Mouse (Mus musculus) lung, postnatal 25 days (tissue): Measurements from ENCODE around the gene Tiam1.
"Not testable (repeated sequence)": the region's sequence is repeated elsewhere in the genome, so short reads cannot be mapped to it uniquely, and the experiment has no call there.

Source experiments
- DNase-seq: peaks from one replicate; pipeline ENCODE4 v3.0.0; 2022; ENCODE audit warnings: low spot score

Gene Tiam1

GRCm38 (mm10) chr16:90104714-90105459 is 38.7 kb downstream of the Tiam1 start:
- peak; percentile 33 for DNase-seq

GRCm38 (mm10) chr16:90103726-90104125 is 39.8 kb downstream of the Tiam1 start:
- DNase-seq = no peak

- no peak for DNase-seq
Observed at GRCm38 (mm10) chr16:90102596-90102995, 41.0 kb downstream of the Tiam1 start.

- peak; percentile 27 for DNase-seq
Observed at GRCm38 (mm10) chr16:90098191-90098605, 45.4 kb downstream of the Tiam1 start.

- DNase-seq = no peak
Observed at GRCm38 (mm10) chr16:90097769-90098168, 45.8 kb downstream of the Tiam1 start.

- no peak for DNase-seq
Observed at GRCm38 (mm10) chr16:90096011-90096410, 47.6 kb downstream of the Tiam1 start.

GRCm38 (mm10) chr16:90093015-90093414 is 50.6 kb downstream of the Tiam1 start:
- no peak for DNase-seq

GRCm38 (mm10) chr16:90091906-90092305 is 51.7 kb downstream of the Tiam1 start:
- DNase-seq = no peak

GRCm38 (mm10) chr16:90091112-90091720 is 52.4 kb downstream of the Tiam1 start:
- no peak for DNase-seq

GRCm38 (mm10) chr16:90090368-90090767 is 53.2 kb downstream of the Tiam1 start:
- no peak for DNase-seq

- DNase-seq = no peak
Observed at GRCm38 (mm10) chr16:90087256-90087655, 56.3 kb downstream of the Tiam1 start.

- DNase-seq = no peak
Observed at GRCm38 (mm10) chr16:90086111-90086510, 57.5 kb downstream of the Tiam1 start.

- no peak for DNase-seq
Observed at GRCm38 (mm10) chr16:90085580-90085979, 58.0 kb downstream of the Tiam1 start.

- DNase-seq = no peak
Observed at GRCm38 (mm10) chr16:90081125-90081524, 62.4 kb downstream of the Tiam1 start.

GRCm38 (mm10) chr16:90078806-90079381 is 64.7 kb downstream of the Tiam1 start:
- DNase-seq = no peak

- DNase-seq = no peak
Observed at GRCm38 (mm10) chr16:90073510-90073909, 70.1 kb downstream of the Tiam1 start.

GRCm38 (mm10) chr16:90072651-90073050 is 70.9 kb downstream of the Tiam1 start:
- DNase-seq = peak; percentile 24

GRCm38 (mm10) chr16:90071125-90071524 is 72.4 kb downstream of the Tiam1 start:
- DNase-seq = not testable (repeated sequence)

- DNase-seq = no peak
Observed at GRCm38 (mm10) chr16:90070104-90070503, 73.5 kb downstream of the Tiam1 start.

- DNase-seq = no peak
Observed at GRCm38 (mm10) chr16:90069197-90069596, 74.4 kb downstream of the Tiam1 start.

GRCm38 (mm10) chr16:90052905-90053519 is 90.6 kb downstream of the Tiam1 start:
- DNase-seq = no peak

- no peak for DNase-seq
Observed at GRCm38 (mm10) chr16:90052409-90052808, 91.2 kb downstream of the Tiam1 start.

GRCm38 (mm10) chr16:90051051-90051450 is 92.5 kb downstream of the Tiam1 start:
- DNase-seq = no peak
